Mouse (Mus musculus) MEL (cell line): ENCODE data around the gene Pnldc1. TPM values are rescaled to one million over a fixed set of nuclear protein-coding genes. Genes with fewer than 3 reads are reported as not detected.

ENCODE experiments used
- DNase-seq: peaks from one replicate; pipeline ENCODE4 v3.0.0; 2011; ENCODE audit warnings: low read depth, low spot score
- H3K27ac ChIP-seq: 2 replicates; pipeline ENCODE4 v1.5.1; 2012; ENCODE audit warnings: low read depth, mild to moderate bottlenecking, control low read depth, low read length, moderate library complexity; ENCODE audit not compliant: control insufficient read depth
- H3K27me3 ChIP-seq, 2 experiments: fragments of 150-350 bp in 1 of 2; sonication (generic) in 1 of 2; 2 replicates each; pipeline ENCODE4 v1.6.1; 2012; ENCODE audit warnings: low read length in 2 of 2, mild to moderate bottlenecking in 2 of 2, improper control_type of control experiment in 1 of 2, moderate library complexity in 1 of 2; ENCODE audit not compliant: insufficient read depth in 2 of 2, control insufficient read depth in 1 of 2
- H3K36me3 ChIP-seq, 2 experiments: 2 replicates each; pipeline ENCODE4 v1.6.1; 2012 to 2014; ENCODE audit warnings: low read length in 2 of 2, improper control_type of control experiment in 1 of 2, inconsistent platforms in 1 of 2, mild to moderate bottlenecking in 1 of 2; ENCODE audit not compliant: insufficient read depth in 2 of 2, control insufficient read depth in 1 of 2
- H3K4me1 ChIP-seq, 2 experiments: fragments of 150-350 bp in 1 of 2; sonication (generic) in 1 of 2; 2 replicates each; pipeline ENCODE4 v1.6.1; 2012; ENCODE audit warnings: low read length in 2 of 2, improper control_type of control experiment in 1 of 2, mild to moderate bottlenecking in 1 of 2; ENCODE audit not compliant: insufficient read depth in 2 of 2, control insufficient read depth in 1 of 2
- H3K4me3 ChIP-seq, 2 experiments: fragments of 150-350 bp in 1 of 2; sonication (generic) in 1 of 2; 2 replicates each; pipeline ENCODE4 v1.5.1; 2012; ENCODE audit warnings: low read depth in 2 of 2, low read length in 2 of 2, mild to moderate bottlenecking in 2 of 2, moderate library complexity in 2 of 2, control low read depth in 1 of 2, improper control_type of control experiment in 1 of 2; ENCODE audit not compliant: control insufficient read depth in 1 of 2, insufficient read depth in 1 of 2
- H3K79me2 ChIP-seq: 2 replicates; pipeline ENCODE4 v1.6.1; 2012; ENCODE audit warnings: mild to moderate bottlenecking, low read length, moderate library complexity; ENCODE audit not compliant: control insufficient read depth, poor library complexity, insufficient read depth
- H3K9ac ChIP-seq: 2 replicates; pipeline ENCODE4 v1.6.1; 2012; ENCODE audit warnings: low read depth, mild to moderate bottlenecking, control low read depth, low read length, moderate library complexity; ENCODE audit not compliant: control insufficient read depth, poor library complexity, severe bottlenecking
- H3K9me3 ChIP-seq: fragments of 150-350 bp; sonication (generic); replicated peaks from 2 replicates; pipeline ENCODE4 v1.6.1; 2012; ENCODE audit warnings: mild to moderate bottlenecking, low read length, improper control_type of control experiment, moderate library complexity; ENCODE audit not compliant: insufficient read depth
- BHLHE40 ChIP-seq: IDR thresholded peaks from 2 replicates; pipeline ENCODE4 v1.6.1; 2012; ENCODE audit warnings: low read depth, mild to moderate bottlenecking, inconsistent platforms, low read length, improper control_type of control experiment, borderline replicate concordance
- CHD1 ChIP-seq: IDR thresholded peaks from 2 replicates; pipeline ENCODE4 v1.6.1; 2012; ENCODE audit warnings: low read depth, mild to moderate bottlenecking, inconsistent platforms, low read length, improper control_type of control experiment
- CHD2 ChIP-seq: IDR thresholded peaks from 2 replicates; pipeline ENCODE4 v1.6.1; 2011; ENCODE audit warnings: low read length, improper control_type of control experiment
- E2F4 ChIP-seq: IDR thresholded peaks from 2 replicates; pipeline ENCODE4 v1.6.1; 2011; ENCODE audit warnings: low read depth, low read length, improper control_type of control experiment, borderline replicate concordance
- EP300 ChIP-seq, 2 experiments: IDR thresholded peaks; 2 replicates each; pipeline ENCODE4 v1.6.1; 2011; ENCODE audit warnings: improper control_type of control experiment in 2 of 2, low read length in 2 of 2, low read depth in 1 of 2, mild to moderate bottlenecking in 1 of 2
- GATA1 ChIP-seq: IDR thresholded peaks from 2 replicates; pipeline ENCODE4 v1.6.1; 2011; ENCODE audit warnings: low read depth, low read length, improper control_type of control experiment
- HCFC1 ChIP-seq: IDR thresholded peaks from 2 replicates; pipeline ENCODE4 v1.6.1; 2012; ENCODE audit warnings: low read depth, mild to moderate bottlenecking, inconsistent platforms, low read length, improper control_type of control experiment, moderate library complexity
- JUND ChIP-seq: IDR thresholded peaks from 2 replicates; pipeline ENCODE4 v1.6.1; 2011; ENCODE audit warnings: low read depth, mild to moderate bottlenecking, improper control_type of control experiment, low read length
- MAFK ChIP-seq: IDR thresholded peaks from 2 replicates; pipeline ENCODE4 v1.6.1; 2011; ENCODE audit warnings: low read depth, mild to moderate bottlenecking, low read length, improper control_type of control experiment, borderline replicate concordance
- MAX ChIP-seq: IDR thresholded peaks from 2 replicates; pipeline ENCODE4 v1.6.1; 2011; ENCODE audit warnings: low read length, improper control_type of control experiment
- MAZ ChIP-seq: IDR thresholded peaks from 2 replicates; pipeline ENCODE4 v1.6.1; 2012; ENCODE audit warnings: low read depth, mild to moderate bottlenecking, inconsistent platforms, low read length, improper control_type of control experiment
- MEF2A ChIP-seq: IDR thresholded peaks from 2 replicates; pipeline ENCODE4 v1.6.1; 2014; ENCODE audit warnings: low read depth, mild to moderate bottlenecking, inconsistent platforms, low read length, improper control_type of control experiment; ENCODE audit not compliant: poor library complexity, insufficient replicate concordance, severe bottlenecking; ENCODE audit errors: extremely low read depth
- MXI1 ChIP-seq: IDR thresholded peaks from 2 replicates; pipeline ENCODE4 v1.6.1; 2011; ENCODE audit warnings: mild to moderate bottlenecking, low read depth, low read length, improper control_type of control experiment
- MYB ChIP-seq: IDR thresholded peaks from 2 replicates; pipeline ENCODE4 v1.6.1; 2011; ENCODE audit warnings: mild to moderate bottlenecking, low read depth, low read length, improper control_type of control experiment
- MYC ChIP-seq: IDR thresholded peaks from 2 replicates; pipeline ENCODE4 v1.6.1; 2011; ENCODE audit warnings: low read depth, mild to moderate bottlenecking, low read length, improper control_type of control experiment, moderate library complexity
- NELFE ChIP-seq: IDR thresholded peaks from 2 replicates; pipeline ENCODE4 v1.6.1; 2011; ENCODE audit warnings: low read depth, low read length, improper control_type of control experiment
- POLR2A ChIP-seq, 2 experiments: IDR thresholded peaks; 2 replicates each; pipeline ENCODE4 v1.6.1; 2011 to 2012; ENCODE audit warnings: low read length in 2 of 2, mild to moderate bottlenecking in 2 of 2, control low read depth in 1 of 2, improper control_type of control experiment in 1 of 2, low read depth in 1 of 2, moderate library complexity in 1 of 2; ENCODE audit not compliant: control insufficient read depth in 1 of 2, insufficient read depth in 1 of 2, poor library complexity in 1 of 2
- POLR2AphosphoS5 ChIP-seq: IDR thresholded peaks from 2 replicates; pipeline ENCODE4 v1.6.1; 2012; ENCODE audit warnings: low read depth, borderline replicate concordance, mild to moderate bottlenecking, inconsistent platforms, low read length, moderate library complexity, mixed read lengths
- SIN3A ChIP-seq: IDR thresholded peaks from 2 replicates; pipeline ENCODE4 v1.6.1; 2012; ENCODE audit warnings: low read length, improper control_type of control experiment, inconsistent platforms
- SMC3 ChIP-seq: IDR thresholded peaks from 2 replicates; pipeline ENCODE4 v1.6.1; 2011; ENCODE audit warnings: low read depth, low read length, improper control_type of control experiment
- TAL1 ChIP-seq: IDR thresholded peaks from 2 replicates; pipeline ENCODE4 v1.6.1; 2012; ENCODE audit warnings: mild to moderate bottlenecking, inconsistent platforms, low read length, moderate library complexity, mixed read lengths
- TBP ChIP-seq: IDR thresholded peaks from 2 replicates; pipeline ENCODE4 v1.8.0; 2011; ENCODE audit warnings: low read depth, low read length, improper control_type of control experiment
- TCF12 ChIP-seq: IDR thresholded peaks from 2 replicates; pipeline ENCODE4 v1.6.1; 2014; ENCODE audit warnings: low read depth, mild to moderate bottlenecking, inconsistent platforms, low read length, improper control_type of control experiment, moderate library complexity
- USF1 ChIP-seq: IDR thresholded peaks from 2 replicates; pipeline ENCODE4 v1.6.1; 2014; ENCODE audit warnings: low read depth, mild to moderate bottlenecking, inconsistent platforms, low read length, improper control_type of control experiment, moderate library complexity
- ZC3H11A ChIP-seq: IDR thresholded peaks from 2 replicates; pipeline ENCODE4 v1.6.1; 2012; ENCODE audit warnings: low read depth, mild to moderate bottlenecking, inconsistent platforms, low read length, improper control_type of control experiment
- ZKSCAN1 ChIP-seq: IDR thresholded peaks from 2 replicates; pipeline ENCODE4 v1.6.1; 2012; ENCODE audit warnings: low read depth, mild to moderate bottlenecking, inconsistent platforms, low read length, improper control_type of control experiment, moderate library complexity
- ZMIZ1 ChIP-seq: IDR thresholded peaks from 2 replicates; pipeline ENCODE4 v1.6.1; 2012; ENCODE audit warnings: low read depth, mild to moderate bottlenecking, inconsistent platforms, low read length, improper control_type of control experiment, moderate library complexity
- ZNF384 ChIP-seq: IDR thresholded peaks from 2 replicates; pipeline ENCODE4 v1.6.1; 2012; ENCODE audit warnings: low read depth, mild to moderate bottlenecking, inconsistent platforms, low read length, improper control_type of control experiment
- polyA plus RNA-seq, 2 experiments: library from polyadenylated mRNA; stranded (reverse) in 1 of 2; unstranded in 1 of 2; fragments of >175 nt in 1 of 2; fragments of >200 nt in 1 of 2; gene quantifications; 2 replicates each; pipeline versions ENCODE4 v1.2.1 to v1.2.4; 2012; ENCODE audit warnings: low replicate concordance in 2 of 2, low read depth in 1 of 2; ENCODE audit not compliant: insufficient read length in 2 of 2, insufficient read depth in 1 of 2, missing spikeins in 1 of 2
- total RNA-seq: library from RNA; depleted of rRNA; stranded (reverse); fragments of 300-350 nt; gene quantifications from 2 replicates; pipeline ENCODE4 v1.2.3, GENCODE M21; 2012

The Pnldc1 gene
- total and polyA plus RNA-seq, 3 experiments, result 0.54 to 1.1 TPM; not detected in 1

DNA sequence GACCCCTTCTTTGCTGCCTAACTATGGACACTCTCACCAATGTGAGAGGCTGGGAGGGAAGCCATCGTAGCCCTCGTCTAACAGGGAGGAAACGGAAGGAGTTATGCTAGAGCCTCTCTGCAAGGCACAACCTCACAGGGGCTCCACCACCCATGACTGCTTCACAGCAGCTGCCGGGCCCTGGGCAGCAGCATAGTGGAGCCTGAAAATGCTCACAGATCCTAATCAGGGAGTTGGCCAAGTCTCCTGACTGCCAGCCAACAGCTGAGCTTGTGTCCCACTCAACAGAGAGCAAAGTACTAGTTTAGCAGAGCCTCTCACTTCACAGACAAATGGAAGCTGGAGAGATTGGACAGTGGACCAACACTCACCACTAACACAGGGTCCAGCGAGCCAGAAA is 63.6 kb downstream of the Pnldc1 start:
- TF ChIP-seq EP300 (IDR thresholded peaks at IDR 0.05; ENCODE audit: low read depth in 1 of 2, low read length in 2 of 2), result no peak
- TF ChIP-seq ZMIZ1, result no peak
- TF ChIP-seq HCFC1, result no peak
- TF ChIP-seq E2F4, result no peak
- TF ChIP-seq MXI1, result no peak
- no peak for TF ChIP-seq MEF2A
- TF ChIP-seq MYC, result no peak
- no peak for TF ChIP-seq MAZ
- TF ChIP-seq MYB, result no peak
- TF ChIP-seq POLR2A (IDR thresholded peaks at IDR 0.05; ENCODE audit: control insufficient read depth in 1 of 2, insufficient read depth in 1 of 2, low read depth in 1 of 2, low read length in 2 of 2, poor library complexity in 1 of 2), result no peak
- TF ChIP-seq ZC3H11A, result no peak
- no peak for TF ChIP-seq ZKSCAN1
- TF ChIP-seq GATA1, result no peak
- TF ChIP-seq TAL1, result no peak
- no peak for TF ChIP-seq MAX
- no peak for TF ChIP-seq TBP
- TF ChIP-seq CHD2, result no peak
- no peak for TF ChIP-seq JUND
- Histone ChIP-seq H3K4me1 (no peaks in the 10 kb centered on the region; a peak in 1 of 4 replicates), H3K9me3 (no peaks in the 10 kb centered on the region)

DNA sequence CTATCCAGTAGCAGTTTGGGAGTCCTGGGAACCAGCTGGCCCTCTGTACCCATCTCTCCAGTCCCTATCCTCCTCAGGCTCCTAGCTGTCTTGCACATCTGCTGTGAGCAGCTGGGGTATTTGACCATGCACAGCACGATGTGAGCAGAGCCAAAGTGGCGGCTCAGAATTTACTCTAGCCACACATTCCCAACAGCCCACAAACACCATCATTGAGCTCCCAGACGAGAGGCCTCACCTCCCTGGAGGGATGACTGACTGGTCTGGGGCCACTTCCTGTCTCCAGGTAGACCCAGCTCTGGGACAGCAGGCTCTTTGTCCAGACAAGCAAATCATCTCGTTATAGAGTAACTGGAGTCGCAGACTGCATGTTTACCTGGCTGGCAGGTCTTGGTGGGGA is 64.2 kb downstream of the Pnldc1 start:
- no peak for DNase-seq
- no peaks in the 10 kb centered on the region for H3K79me2 ChIP-seq
- no peaks in the 10 kb centered on the region for H3K9me3 ChIP-seq
- no peak overlapping the region for H3K27ac ChIP-seq
- H3K9ac ChIP-seq, result no peak overlapping the region
- H3K27me3 ChIP-seq, result 0 out of 4 replicates have a peak, but pooled peaks cover 0 to 4% of the 10 kb centered on the region in 2 experiments
- H3K4me1 ChIP-seq, result no peaks in the 10 kb centered on the region; a peak in 1 of 4 replicates
- no peak for TF ChIP-seq POLR2AphosphoS5
- TF ChIP-seq TBP, result no peak
- no peak for TF ChIP-seq MEF2A
- no peak for TF ChIP-seq CHD1
- no peak for TF ChIP-seq USF1
- TF ChIP-seq ZNF384, result no peak
- no peak for TF ChIP-seq E2F4
- no peak for TF ChIP-seq BHLHE40
- TF ChIP-seq SIN3A, result no peak
- no peak for TF ChIP-seq TCF12
- no peak for TF ChIP-seq HCFC1
- no peak for TF ChIP-seq MAX
- no peak for TF ChIP-seq SMC3
- TF ChIP-seq MAZ, result no peak
- no peak for TF ChIP-seq MAFK
- no peak for TF ChIP-seq NELFE
- no peak overlapping the region for H3K4me3 ChIP-seq
- H3K36me3 ChIP-seq, result no peaks in the 10 kb centered on the region

More for the DNA sequence above, 63.6 kb downstream of the Pnldc1 start:
- H3K9ac ChIP-seq, result no peak overlapping the region
- DNase-seq, result no peak
- no peaks in the 10 kb centered on the region for H3K36me3 ChIP-seq
- no peaks in the 10 kb centered on the region for H3K79me2 ChIP-seq
- H3K4me3 ChIP-seq, result no peak overlapping the region
- 0 out of 4 replicates have a peak, but pooled peaks cover 0 to 4% of the 10 kb centered on the region in 2 experiments for H3K27me3 ChIP-seq
- H3K27ac ChIP-seq, result no peak overlapping the region
